Mouse (Mus musculus): ENCODE data around the gene Akap6. TPM values are rescaled to one million over a fixed set of nuclear protein-coding genes. Genes with fewer than 3 reads are reported as not detected.

Akap6 gene
- total RNA-seq, 2 experiments from 2014 or later: 8.4 to 9.2 TPM

DNA sequence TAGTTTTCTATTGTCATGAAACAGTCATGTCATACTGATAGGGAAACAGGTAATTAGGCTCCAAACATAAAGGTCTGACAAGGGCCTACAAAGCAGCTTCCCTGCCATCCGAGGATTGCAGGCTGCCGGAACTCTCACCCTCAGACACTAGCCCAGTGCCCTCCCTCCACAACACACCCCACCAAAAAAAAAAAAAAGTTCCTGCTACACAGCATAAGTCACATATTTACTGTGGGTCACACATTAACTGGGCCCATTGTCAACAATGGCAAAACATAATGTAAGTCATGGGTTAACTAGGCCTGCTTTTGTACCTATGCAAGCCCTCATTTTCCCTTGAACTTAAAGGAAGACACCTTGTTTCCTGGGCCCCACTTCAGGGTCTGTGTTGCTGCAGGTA is 435.0 kb downstream of the Akap6 start:
- DNase-seq (ENCODE audit: low spot score in 2 of 2): no peak

DNA sequence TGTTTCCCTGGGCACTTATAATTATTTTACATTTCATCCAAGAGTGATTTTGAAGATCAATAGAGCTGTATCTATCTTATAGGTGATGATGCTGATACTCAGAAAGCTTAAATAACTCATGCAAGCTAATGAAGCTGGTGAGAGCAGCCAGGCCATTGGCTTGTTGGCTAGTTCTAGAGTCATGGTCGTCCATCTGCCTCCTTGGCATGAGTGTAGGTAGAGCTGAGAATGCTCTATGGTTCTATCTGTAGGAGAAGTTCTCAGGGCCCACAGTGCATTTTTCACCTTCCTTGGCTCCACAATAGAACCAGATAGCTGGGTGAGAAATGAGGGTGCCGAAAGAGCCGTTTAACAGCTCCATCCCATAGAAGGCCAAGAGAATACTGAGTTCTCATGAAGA is 438.1 kb downstream of the Akap6 start:
- no peak for DNase-seq (ENCODE audit: low spot score in 2 of 2)

DNA sequence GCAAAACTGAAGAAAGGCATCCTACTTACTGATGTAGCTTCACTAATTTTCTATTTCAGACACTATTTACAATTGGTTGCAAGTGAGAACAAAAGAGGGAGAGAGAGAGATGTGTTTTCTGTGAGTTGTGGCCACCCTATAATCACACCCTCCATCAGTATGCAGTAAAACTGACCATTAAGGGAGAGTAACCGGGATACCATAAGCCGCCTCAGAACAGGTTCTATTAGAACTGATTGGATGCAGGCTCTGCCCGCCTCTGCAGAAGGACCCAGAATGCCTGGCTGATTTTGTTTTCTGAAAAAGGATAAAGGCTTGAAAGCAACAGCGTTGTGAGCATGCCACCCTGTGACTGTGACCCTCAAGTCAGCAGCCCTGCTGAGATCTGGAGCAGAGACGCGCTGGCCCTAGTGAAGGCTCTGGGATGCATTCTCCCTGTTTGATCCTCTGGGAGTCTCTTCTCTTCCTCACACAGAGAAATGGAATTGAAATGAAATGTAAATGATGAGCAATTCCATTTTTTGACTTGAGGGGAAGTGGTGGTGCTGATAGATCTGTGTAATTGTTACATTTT is 445.0 kb downstream of the Akap6 start:
- DNase-seq (ENCODE audit: low spot score in 2 of 2): no peak

DNA sequence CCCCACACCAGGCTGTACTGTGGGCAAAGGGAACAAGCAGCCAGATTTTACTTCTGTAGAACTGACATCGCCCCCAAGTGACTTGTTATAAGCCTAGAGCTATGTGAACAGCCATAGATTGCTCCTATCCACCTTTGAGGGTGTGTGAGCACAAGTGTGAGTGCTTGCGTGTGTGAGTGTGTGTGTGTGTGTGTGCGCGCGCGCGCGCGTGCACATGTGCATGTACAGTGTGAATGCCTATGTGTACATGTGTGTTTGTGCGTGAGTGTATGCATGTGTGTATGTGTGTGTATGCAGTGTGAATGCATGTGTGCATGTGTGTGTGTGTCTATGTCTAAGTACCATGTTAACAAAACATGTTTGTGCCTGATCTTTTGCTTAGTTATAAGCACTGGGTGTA is 445.6 kb downstream of the Akap6 start:
- no peak for DNase-seq (ENCODE audit: low spot score in 2 of 2)

DNA sequence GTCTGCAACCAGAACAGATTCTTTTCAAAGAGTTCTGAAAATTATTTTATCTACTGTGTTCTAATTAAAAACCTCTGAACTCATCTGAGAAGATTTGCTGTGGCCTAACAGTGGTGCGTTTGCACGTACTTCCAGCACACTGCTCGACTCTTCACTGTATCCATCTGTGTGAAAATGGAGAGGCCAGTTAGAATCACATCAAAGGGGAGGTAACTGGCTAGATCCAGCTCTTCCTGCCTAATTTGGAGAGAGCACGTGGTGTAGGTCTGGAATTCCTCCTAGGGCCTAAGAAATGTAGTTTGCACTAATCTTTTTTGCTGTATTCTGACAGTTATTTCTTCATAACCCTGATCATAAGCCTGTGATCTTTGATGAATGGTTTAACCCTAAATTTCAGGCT is 446.3 kb downstream of the Akap6 start:
- no peak for DNase-seq (ENCODE audit: low spot score in 2 of 2)

DNA sequence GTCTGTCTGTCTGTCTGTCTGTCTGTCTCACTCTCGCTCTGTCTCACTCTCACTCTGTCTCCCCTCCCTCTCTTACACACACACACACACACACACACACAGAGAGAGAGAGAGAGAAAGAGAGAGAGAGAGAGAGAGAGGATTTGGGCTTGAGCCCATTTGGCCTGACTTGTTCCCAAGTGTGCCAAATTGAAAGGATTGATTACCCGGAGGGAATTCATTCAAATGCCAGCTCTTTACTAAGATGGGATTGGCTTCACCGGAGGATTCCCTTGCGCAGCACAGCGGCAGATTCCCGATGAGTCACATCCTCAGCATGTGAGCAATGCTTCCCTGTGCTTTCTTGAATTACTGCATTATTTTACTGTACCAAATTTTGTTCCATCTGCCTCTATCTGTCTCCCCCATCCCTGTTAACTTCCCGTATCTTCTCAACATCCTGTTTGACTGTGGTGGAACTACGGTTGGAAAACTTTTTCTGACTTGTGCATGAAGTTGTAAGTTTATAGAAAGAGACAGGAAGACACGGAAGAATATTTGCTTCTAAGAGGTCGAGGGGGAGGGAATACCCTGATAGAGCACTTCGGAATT is 447.4 kb downstream of the Akap6 start:
- no peak for DNase-seq (ENCODE audit: low spot score in 2 of 2)

DNA sequence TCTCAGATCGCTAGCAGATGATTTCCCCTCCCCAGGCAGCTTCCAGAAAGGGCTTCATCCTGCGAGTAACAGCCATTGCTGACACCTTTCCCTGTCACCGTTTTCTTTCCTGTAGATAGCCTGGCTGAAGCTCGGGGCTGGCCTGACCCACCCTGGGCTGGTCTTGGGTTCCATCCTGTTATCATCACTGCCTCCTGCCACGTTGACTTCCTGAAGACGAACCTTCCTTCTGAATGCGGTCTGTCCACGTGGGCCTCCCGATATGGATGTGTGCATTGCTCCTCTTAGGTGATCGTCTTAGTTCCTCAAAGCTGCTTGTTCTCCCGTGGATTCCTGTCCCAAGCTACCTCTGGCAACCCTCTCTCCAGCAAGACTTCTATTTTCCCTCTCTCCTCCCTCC is 448.5 kb downstream of the Akap6 start:
- DNase-seq (ENCODE audit: low spot score in 2 of 2): no peak

DNA sequence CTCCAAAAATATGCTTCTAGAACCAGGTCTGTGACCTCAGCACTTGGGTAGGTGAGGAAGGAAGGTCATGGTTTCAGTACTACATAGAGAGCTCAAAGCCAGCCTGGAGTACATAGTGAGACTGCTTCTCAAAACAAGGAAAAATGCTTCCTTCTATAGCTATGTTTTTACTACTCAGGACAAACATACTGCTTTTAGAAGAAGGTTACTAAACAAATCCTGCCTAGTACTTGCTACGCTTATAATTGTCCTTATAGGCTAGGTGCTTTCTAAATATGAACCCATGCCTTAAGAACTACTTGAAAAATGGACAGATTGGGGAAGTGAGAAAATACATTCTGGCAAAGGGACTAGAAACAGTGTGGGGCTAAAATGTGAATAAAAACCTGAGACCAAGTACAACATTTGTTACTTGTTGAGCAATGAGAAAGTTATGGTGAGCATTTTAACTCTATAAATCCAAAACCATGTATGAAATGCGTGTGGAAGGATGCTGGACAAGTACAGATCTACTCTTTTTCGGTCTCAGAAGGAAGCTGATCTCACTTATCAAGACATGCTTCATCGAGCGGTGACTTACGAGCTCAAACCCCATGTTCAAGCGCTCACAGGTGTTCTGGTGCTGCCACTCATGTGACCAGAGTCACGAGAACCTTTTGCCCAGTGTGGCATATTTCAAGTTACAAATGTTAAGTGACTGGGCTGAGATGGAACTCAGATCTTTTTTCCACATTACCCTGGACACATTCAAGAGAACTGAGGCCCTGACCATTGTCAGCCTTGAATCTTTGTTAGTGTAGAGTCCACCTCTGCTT is 469.2 kb downstream of the Akap6 start:
- no peak for DNase-seq (ENCODE audit: low spot score in 2 of 2)

DNA sequence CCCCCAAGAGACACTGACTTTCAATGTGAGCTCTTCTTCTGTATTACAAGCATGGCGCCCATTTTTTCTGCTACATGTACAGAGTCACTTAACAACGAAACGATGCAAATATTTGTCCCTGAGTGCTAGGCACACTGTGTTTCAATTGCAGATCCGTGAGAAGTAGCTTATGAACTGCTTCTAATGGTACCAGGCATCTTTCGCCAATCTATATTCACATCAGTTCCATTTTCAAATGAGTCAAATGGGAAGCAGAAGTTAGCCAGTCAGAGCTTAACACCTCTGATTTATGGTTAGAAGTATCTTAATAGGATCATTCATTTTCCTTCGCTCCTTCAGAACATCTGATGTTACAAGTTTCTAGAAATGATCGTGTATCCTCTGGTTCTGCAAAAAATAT is 492.3 kb downstream of the Akap6 start:
- no peak for DNase-seq (ENCODE audit: low spot score in 2 of 2)

DNA sequence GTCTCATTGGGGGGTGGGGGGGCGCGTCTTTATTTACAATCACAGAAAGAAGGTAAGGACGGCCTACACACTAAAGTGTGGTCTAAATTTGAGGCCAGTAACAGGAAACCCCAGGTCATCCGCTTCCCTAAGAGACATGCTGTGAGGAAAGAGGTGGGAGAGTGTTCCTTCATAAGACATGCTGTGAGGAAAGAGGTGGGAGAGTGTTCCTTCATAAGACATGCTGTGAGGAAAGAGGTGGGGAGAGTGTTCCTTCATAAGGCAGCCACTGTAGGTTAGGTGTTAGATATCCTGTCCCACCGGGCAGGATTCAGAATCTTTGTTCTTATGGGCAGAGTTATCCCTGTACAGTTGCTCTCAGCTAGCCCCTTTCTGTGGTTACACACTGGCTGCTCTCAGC is 494.5 kb downstream of the Akap6 start:
- no peak for DNase-seq (ENCODE audit: low spot score in 2 of 2)

Other genes with a start within 250 kb of the Akap6 start
- 10 to 100 TPM; 93.3 to 97.1 TPM for gene Arhgap5, start 195.4 kb upstream of the Akap6 start, total RNA-seq (2021)

All from adrenal gland, postnatal 4 days (tissue).